Mouse (Mus musculus): Measurements from ENCODE around the gene Fbrsl1.

DNA sequence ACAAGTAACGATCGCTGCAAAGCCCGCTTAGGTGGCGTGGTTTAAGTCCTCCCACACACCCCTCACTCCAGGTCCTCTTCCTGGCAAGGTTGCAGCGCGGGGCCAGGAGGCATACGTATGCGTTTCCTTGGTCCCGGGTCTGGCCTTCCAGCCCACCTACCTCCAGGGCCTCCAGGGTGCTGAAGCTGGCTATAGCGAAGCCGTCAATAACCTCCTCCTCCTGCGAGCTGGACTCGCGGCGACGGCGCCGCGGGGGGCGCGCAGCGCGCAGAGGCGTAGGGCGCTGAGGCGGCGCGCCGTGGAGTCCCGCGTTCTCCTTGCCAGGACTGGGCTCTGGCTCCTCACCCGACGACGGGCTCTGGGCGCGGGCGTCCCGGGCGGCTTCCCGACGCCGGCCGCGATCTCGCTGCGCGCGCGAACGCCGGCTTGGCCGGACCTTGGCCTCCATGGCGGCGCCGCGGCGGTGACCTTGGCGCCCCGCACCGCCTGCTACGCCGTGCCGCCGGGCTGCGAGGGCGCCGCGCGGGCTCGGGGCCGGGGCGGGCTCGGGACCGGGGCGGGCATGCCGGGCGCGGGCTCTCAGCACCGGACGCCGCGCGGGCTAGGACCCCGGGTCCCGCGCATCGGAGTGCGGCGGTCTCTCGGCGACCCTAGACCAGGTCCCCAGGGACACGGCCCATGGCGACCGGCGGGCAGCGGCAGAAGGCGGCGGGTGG, 425 bp downstream of the Fbrsl1 start:
- TF ChIP-seq HCFC1 (IDR thresholded peaks at IDR 0.05; ENCODE audit: borderline replicate concordance, insufficient read depth, low read length): no peak
- no peak for TF ChIP-seq ZC3H11A (IDR thresholded peaks at IDR 0.05; ENCODE audit: borderline replicate concordance, low read depth, low read length)
- TF ChIP-seq CHD2 (IDR thresholded peaks at IDR 0.05; ENCODE audit: low read depth, low read length): no peak
- TF ChIP-seq MAFK (IDR thresholded peaks at IDR 0.05; ENCODE audit: insufficient read depth, low read depth, low read length): no peak
